Mouse (Mus musculus) layer of hippocampus, adult 18-20 months (tissue): Measurements from ENCODE around the gene Aldh16a1. TPM values are rescaled to one million over a fixed set of nuclear protein-coding genes. Genes with fewer than 3 reads are reported as not detected.
"Not testable (repeated sequence)": the region's sequence is repeated elsewhere in the genome, so short reads cannot be mapped to it uniquely, and the experiment has no call there.

Source experiments
- DNase-seq, 2 experiments: peaks; one replicate each; pipeline ENCODE4 v3.0.0; 2022; ENCODE audit warnings: low spot score in 2 of 2
- total RNA-seq, 2 experiments: library from RNA; stranded (reverse); gene quantifications; 2 replicates each; pipeline ENCODE4 v1.2.3; 2021

Aldh16a1 gene
- total RNA-seq, 2 experiments from 2014 or later, result 11.4 to 16.3 TPM

DNA sequence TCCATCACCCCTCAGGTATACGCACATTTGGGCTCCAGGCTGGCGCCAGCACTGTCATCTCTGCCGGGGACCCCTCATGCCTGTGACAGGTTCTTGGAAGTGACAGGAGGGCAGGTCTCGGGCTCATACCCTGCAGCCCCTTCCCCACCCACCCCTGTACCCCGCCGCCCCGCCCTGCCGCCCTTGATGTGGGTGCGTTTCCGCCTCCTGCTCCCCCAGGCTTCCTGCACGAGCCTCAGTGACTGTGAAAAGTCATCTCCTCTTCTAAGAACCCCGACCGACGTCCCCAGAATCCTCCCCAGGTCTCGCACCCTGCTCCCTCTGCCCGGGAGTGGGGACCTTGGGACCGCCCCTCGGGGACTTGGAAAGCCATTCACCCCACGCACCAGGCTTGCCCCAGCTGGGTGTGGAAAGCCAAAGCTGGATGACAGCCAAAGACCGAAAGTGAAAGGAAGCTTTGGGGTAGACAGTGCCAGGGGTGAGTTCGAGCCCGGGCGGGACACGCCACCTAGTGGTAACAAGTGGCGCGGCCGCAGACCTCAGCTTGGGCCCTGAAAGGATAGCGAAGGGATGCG lies 18.3 kb downstream of the Aldh16a1 start, which contains the start of the genes Gm45713 and Flt3l:
Gm45713 (minus strand) TSS at position 239 of the 575 bp plus-strand sequence.
Flt3l (minus strand) TSS at position 440 of the 575 bp plus-strand sequence.
- DNase-seq, result peak; percentile 84 to 93

GRCm38 (mm10) chr7:45135370-45135769 lies 19.0 kb downstream of the Aldh16a1 start:
- no peak for DNase-seq

GRCm38 (mm10) chr7:45134544-45135026 lies 19.8 kb downstream of the Aldh16a1 start:
- no peak for DNase-seq

- no peak for DNase-seq
These were observed 20.8 kb downstream of the Aldh16a1 start for GRCm38 (mm10) chr7:45133446-45134159.

- DNase-seq, result no peak
These were observed 22.5 kb downstream of the Aldh16a1 start for GRCm38 (mm10) chr7:45131850-45132249.

DNA sequence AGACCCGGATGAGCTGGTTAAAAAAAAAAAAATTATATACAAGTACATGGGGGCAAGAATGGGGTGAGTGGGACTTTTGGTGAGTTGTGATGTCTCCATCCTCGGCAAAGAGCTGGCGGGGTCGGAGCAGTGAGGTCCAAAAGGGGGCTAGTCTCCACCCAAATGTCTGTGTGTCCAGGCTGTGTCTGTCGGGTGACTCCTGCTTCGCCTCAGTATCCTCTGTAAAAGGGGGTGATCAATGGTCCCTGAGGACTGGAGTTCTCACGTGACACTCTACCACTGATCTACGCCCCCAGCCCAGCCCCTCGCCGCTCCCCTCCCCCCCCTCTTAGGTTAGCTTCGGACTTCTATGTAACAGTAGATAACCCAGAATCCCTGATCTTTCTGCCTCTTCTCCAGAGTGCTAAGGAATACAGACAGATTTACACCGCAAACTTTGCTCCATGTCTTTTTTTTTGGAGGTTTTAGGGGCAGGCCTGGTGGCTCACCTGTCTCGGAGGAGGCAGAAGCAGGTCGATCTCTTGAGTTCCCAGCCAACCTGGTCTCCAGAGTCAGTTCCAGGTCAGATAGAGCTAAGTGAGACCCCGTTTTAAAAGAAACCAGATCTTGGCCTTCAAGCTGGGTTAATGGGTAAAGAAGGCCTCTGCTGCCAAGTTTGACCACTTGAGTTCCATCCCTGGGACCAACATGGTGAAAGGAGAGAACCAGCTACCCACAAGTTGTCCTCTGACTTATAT lies 24.4 kb downstream of the Aldh16a1 start:
- no peak for DNase-seq

- no peak for DNase-seq
These were observed 25.1 kb downstream of the Aldh16a1 start for GRCm38 (mm10) chr7:45129318-45129717.

DNA sequence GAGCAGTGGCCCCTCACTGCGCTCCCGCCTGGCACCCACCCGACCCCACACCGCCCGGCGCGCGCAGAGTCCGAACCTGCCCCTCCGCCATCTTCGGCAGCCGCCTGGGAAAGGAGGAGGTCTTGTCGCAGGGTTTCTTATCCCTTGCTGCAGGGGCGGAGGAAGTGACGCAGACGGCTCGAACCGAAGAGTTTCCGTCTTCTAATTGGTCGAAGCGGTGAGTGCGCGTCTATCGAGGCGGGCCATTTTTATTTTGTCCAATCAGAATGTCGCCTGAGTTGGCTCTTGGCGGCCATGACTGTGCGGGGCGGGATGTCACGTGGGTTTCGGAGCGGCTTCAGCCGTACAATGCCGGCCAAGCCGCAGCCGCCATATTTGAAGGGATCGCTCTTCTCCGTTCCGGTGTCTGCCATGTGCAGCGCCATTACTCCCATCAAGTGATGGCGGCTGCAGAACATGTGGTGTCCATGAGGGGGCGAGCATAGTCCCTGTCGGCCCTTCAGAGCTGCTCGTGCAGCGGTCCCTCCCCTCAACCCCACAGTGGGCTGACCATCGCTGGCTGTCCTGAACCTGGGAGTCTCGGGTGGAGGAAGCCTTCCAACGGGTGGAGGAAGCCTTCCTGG lies 25.6 kb downstream of the Aldh16a1 start, which contains the start of gene Rpl13a:
Rpl13a (minus strand) TSS at position 138 of the 623 bp plus-strand sequence.
- DNase-seq, result peak; percentile 99 to 100

DNA sequence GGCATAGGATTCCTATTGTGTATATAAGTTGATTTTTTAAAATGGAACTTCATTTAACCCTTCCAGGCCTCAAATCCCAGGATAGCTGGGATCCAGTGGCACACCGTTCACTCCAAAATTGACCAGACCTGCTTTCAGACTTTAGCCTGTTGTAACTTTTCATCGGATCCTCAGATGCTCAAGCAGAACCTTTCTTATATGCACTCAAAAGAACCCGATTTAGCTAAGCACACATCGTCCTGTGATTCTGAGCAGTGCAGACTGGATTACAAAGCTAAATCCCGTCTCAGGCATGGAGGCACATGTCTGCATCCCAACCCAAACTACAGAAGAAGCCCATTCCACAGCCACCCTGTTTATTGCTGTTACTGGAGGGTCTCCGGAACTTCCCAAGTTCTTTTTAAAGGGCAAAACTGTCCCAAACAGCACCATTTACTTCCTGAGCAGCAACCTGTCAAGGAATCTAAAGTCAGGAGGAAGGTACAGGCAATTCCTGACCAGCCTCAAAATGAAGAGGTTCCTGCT lies 26.6 kb downstream of the Aldh16a1 start:
- DNase-seq, result no peak

- DNase-seq, result no peak
These were observed 27.3 kb downstream of the Aldh16a1 start for GRCm38 (mm10) chr7:45126844-45127699.

GRCm38 (mm10) chr7:45126147-45126843 lies 28.1 kb downstream of the Aldh16a1 start:
- no peak for DNase-seq

- not testable (repeated sequence) for DNase-seq
These were observed 28.7 kb downstream of the Aldh16a1 start for GRCm38 (mm10) chr7:45125649-45126048.

DNA sequence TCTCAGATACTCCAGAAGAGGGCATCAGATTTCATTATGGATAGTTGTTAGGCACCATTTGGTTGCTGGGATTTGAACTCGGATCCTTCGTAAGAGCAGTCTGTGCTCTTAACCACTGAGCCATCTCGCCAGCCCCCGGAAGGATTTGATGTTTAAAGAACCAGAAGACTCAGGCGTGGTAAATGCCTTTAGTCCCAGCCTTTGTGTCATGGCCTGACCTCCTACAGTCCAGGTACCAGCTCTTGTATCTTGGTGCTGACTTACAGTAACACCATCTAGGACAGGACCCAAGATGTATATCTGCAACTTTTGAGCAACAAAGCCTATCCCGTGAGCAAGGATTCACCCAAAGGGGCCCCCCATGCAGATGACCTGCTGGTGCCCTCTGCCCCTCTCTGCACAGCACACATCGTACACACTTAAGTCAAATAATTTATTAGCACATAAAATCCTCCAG lies 29.2 kb downstream of the Aldh16a1 start:
- no peak for DNase-seq

GRCm38 (mm10) chr7:45124224-45125143 lies 29.9 kb downstream of the Aldh16a1 start, which contains the start of gene Rps11:
Rps11 (minus strand) TSS chr7:45124439.
- peak; percentile 98 to 99 for DNase-seq

GRCm38 (mm10) chr7:45123186-45123570 lies 31.2 kb downstream of the Aldh16a1 start:
- no peak for DNase-seq

- no peak for DNase-seq
These were observed 31.7 kb downstream of the Aldh16a1 start for GRCm38 (mm10) chr7:45122561-45123185.

DNA sequence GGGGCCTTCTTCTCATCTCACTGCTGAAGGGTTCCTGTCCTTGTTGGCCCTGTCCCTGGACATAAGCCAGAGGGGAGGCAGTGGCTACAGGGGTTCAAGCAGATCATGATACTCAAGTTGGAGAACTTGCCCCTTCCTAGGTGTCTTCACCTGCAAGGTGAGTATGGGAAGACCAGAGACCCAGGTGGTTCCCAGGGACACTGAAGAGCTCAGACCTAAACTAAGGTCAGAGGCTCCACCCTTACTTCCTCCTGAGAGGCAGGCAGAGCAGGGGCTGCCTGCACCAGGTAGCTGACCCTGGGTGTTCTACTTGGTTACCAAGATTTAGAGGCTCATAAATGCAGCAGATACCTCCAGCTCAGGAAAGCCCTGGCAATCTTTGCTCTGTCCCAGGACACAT lies 32.4 kb downstream of the Aldh16a1 start:
- no peak for DNase-seq

DNA sequence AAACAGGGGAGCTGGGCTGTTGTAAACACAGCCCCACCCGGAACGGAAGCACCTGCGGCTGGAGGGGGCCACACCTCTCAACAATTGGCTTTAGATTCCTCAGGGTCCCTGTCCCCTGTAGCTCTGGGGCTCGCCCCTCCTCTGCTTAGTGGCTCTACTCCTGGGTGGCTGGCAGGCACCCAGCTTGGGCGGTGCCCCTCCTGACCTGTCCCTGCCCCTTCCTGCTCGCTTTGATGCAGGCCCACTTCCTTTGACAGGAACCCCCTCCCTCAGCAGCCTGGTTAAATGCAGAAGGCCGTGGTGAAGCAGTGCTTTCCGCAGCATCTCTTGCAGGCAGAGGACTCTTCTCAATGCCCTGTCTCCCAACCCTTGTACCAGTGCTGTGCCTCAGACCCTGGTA lies 33.0 kb downstream of the Aldh16a1 start:
- DNase-seq, result no peak
